Mouse (Mus musculus): ENCODE results near the gene Necab2. TPM values are rescaled to one million over a fixed set of nuclear protein-coding genes. Genes with fewer than 3 reads are reported as not detected.

Necab2 gene
- polyA plus RNA-seq, 1 experiment from 2014 or later = not detected

DNA sequence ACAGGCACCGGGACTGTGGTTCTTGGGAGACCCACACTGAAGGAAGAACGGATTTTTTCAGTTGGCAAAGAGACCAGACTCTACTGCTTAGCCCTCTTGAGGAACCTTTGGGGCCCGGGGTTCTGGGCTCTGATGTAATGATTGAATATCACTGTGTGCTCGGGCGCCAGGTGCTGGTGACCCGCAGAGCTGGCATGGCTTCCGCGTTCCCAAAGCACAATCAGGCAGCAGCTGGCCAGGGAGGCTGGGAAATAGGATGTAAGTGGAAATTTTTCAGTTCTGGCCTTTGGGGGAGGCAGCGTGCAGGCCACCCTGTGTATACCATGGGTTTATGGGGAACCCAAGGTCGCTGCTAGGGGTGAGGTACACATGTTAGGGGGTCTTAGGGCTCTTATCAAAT is 20.3 kb downstream of the Necab2 start:
- no peak for DNase-seq
- no peak overlapping the region for H3K27ac ChIP-seq (ENCODE audit: low read depth)
- TF ChIP-seq CTCF (IDR thresholded peaks at IDR 0.05; ENCODE audit: low read depth) (no peak), EP300 (IDR thresholded peaks at IDR 0.05; ENCODE audit: low read depth) (no peak)
- H3K9ac ChIP-seq (replicated peaks) = no peak overlapping the region
- no peak for ATAC-seq
- no peak overlapping the region for H3K4me3 ChIP-seq (ENCODE audit: low read depth, low read length)
- no peaks in the 10 kb centered on the region for H3K36me3 ChIP-seq (replicated peaks; ENCODE audit: insufficient read depth, low read length)
- 69% methylated on average over 10 of the region's 10 CpGs for WGBS (ENCODE audit: insufficient replicate concordance)
- H3K4me2 ChIP-seq (ENCODE audit: low read depth, low read length) = no peak overlapping the region
- H3K9me3 ChIP-seq (ENCODE audit: low read length) = no peaks in the 10 kb centered on the region
- peaks cover 27% of the 10 kb centered on the region for H3K27me3 ChIP-seq (ENCODE audit: insufficient read depth, low read length)
- H3K4me1 ChIP-seq (ENCODE audit: insufficient read depth) = peaks cover 3% of the 10 kb centered on the region; the same call in 1 of the 2 replicates

DNA sequence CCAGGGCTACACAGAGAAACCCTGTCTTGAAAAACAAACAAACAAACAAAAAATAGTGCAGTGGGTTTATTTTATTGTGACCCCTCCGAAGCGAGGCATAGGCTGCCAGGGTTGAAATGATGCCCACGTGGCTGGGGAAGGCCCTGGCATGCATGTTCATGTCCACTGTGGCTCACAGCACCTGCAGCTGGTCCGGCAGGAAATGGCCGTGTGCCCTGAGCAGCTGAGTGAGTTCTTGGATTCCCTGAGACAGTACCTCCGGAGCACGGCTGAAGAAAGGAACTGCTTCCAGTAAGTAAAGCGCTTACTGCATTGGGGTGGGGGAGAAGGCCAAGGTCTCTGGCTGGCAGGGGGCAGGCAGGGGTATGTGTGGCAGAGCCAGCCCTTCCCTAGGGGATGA is 21.6 kb downstream of the Necab2 start:
- Histone ChIP-seq H3K27ac (ENCODE audit: low read depth) (no peak overlapping the region), H3K9me3 (ENCODE audit: low read length) (no peaks in the 10 kb centered on the region), H3K27me3 (ENCODE audit: insufficient read depth, low read length) (peaks cover 27% of the 10 kb centered on the region), H3K9ac (replicated peaks) (no peak overlapping the region), H3K36me3 (replicated peaks; ENCODE audit: insufficient read depth, low read length) (no peaks in the 10 kb centered on the region), H3K4me3 (ENCODE audit: low read depth, low read length) (no peak overlapping the region), H3K4me2 (ENCODE audit: low read depth, low read length) (no peak overlapping the region), H3K4me1 (ENCODE audit: insufficient read depth) (peaks cover 3% of the 10 kb centered on the region; the same call in 1 of the 2 replicates)
- WGBS (ENCODE audit: insufficient replicate concordance) = 79% methylated on average over 8 of the region's 8 CpGs
- TF ChIP-seq CTCF (IDR thresholded peaks at IDR 0.05; ENCODE audit: low read depth) (no peak), EP300 (IDR thresholded peaks at IDR 0.05; ENCODE audit: low read depth) (no peak)
- ATAC-seq (no peak), DNase-seq (no peak)

DNA sequence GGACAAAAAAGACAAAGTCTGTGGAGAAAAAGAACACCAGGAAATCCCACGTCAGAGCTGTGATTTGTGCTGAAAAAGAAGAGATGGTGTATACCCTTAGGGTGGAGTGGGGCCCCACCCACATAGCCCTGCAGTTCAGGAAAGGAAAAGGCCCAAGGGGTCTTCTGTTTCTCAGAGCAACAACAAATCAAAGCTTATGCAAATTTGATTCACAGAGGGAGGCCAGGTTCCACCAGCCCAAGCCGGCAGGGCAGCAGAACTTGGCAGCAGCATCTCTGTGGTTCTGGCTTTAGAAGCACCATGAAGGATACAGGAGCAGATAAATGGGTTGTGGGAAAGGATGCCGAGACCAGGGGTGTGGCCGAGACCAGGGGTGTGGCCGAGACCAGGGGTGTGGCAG is 32.2 kb downstream of the Necab2 start:
- no peaks in the 10 kb centered on the region for H3K9me3 ChIP-seq (ENCODE audit: low read length)

GRCm38 (mm10) chr8:119484145-119484896 is 37.8 kb downstream of the Necab2 start:
- DNase-seq (peak; percentile 41), ATAC-seq (no peak)
- Histone ChIP-seq H3K9ac (replicated peaks) (no peak overlapping the region), H3K27me3 (ENCODE audit: insufficient read depth, low read length) (0 out of 2 replicates have a peak, but pooled peaks cover 2% of the 10 kb centered on the region), H3K4me1 (ENCODE audit: insufficient read depth) (no peaks in the 10 kb centered on the region), H3K36me3 (replicated peaks; ENCODE audit: insufficient read depth, low read length) (no peaks in the 10 kb centered on the region), H3K27ac (ENCODE audit: low read depth) (no peak overlapping the region), H3K9me3 (ENCODE audit: low read length) (no peaks in the 10 kb centered on the region), H3K4me2 (ENCODE audit: low read depth, low read length) (no peak overlapping the region), H3K4me3 (ENCODE audit: low read depth, low read length) (no peak overlapping the region)
- 79% methylated on average over 11 of the region's 11 CpGs for WGBS (ENCODE audit: insufficient replicate concordance)
- TF ChIP-seq CTCF (IDR thresholded peaks at IDR 0.05; ENCODE audit: low read depth) (no peak), EP300 (IDR thresholded peaks at IDR 0.05; ENCODE audit: low read depth) (no peak)

More for the DNA sequence above, 32.2 kb downstream of the Necab2 start:
- H3K36me3 ChIP-seq (replicated peaks; ENCODE audit: insufficient read depth, low read length) = no peaks in the 10 kb centered on the region
- H3K4me2 ChIP-seq (ENCODE audit: low read depth, low read length) = no peak overlapping the region
- 0 out of 2 replicates have a peak, but pooled peaks cover 2% of the 10 kb centered on the region for H3K27me3 ChIP-seq (ENCODE audit: insufficient read depth, low read length)
- no peak overlapping the region for H3K9ac ChIP-seq (replicated peaks)
- DNase-seq (no peak), ATAC-seq (no peak)
- TF ChIP-seq CTCF (IDR thresholded peaks at IDR 0.05; ENCODE audit: low read depth) (no peak), EP300 (IDR thresholded peaks at IDR 0.05; ENCODE audit: low read depth) (no peak)
- no peak overlapping the region for H3K4me3 ChIP-seq (ENCODE audit: low read depth, low read length)
- no peak overlapping the region for H3K27ac ChIP-seq (ENCODE audit: low read depth)
- H3K4me1 ChIP-seq (ENCODE audit: insufficient read depth) = no peaks in the 10 kb centered on the region
- 24% methylated on average over 5 of the region's 5 CpGs for WGBS (ENCODE audit: insufficient replicate concordance)

DNA sequence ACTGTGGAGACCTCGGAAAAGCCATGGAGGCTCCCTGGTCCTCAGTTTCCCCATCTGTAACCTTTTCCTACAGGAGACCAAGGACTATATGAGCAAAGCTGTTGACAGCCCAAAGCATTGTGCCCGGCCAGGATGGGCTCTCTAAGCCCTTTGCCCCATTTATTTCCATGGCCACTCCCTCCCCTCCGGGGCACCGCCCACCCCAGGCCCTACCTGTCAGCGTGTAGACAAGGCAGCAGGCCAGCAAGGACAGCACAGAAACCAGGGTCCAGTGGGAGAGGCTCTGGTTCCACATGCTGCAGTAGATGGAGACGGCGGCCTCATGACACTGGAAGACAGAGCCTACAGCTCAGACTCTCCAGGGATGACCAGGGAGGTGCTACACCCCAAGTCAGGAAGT is 40.6 kb downstream of the Necab2 start:
- no peaks in the 10 kb centered on the region for H3K36me3 ChIP-seq (replicated peaks; ENCODE audit: insufficient read depth, low read length)
- ATAC-seq (peak; percentile 72), DNase-seq (peak; percentile 51)
- WGBS (ENCODE audit: insufficient replicate concordance) = 60% methylated on average over 7 of the region's 7 CpGs
- H3K4me1 ChIP-seq (ENCODE audit: insufficient read depth) = peaks cover 9% of the 10 kb centered on the region
- H3K4me3 ChIP-seq (ENCODE audit: low read depth, low read length) = no peak overlapping the region
- no peaks in the 10 kb centered on the region for H3K9me3 ChIP-seq (ENCODE audit: low read length)
- TF ChIP-seq EP300 (IDR thresholded peaks at IDR 0.05; ENCODE audit: low read depth) = no peak
- no peak for TF ChIP-seq CTCF (IDR thresholded peaks at IDR 0.05; ENCODE audit: low read depth)
- H3K4me2 ChIP-seq (ENCODE audit: low read depth, low read length) = no peak overlapping the region
- no peak overlapping the region for H3K27ac ChIP-seq (ENCODE audit: low read depth)
- 0 out of 2 replicates have a peak, but pooled peaks cover 2% of the 10 kb centered on the region for H3K27me3 ChIP-seq (ENCODE audit: insufficient read depth, low read length)
- no peak overlapping the region for H3K9ac ChIP-seq (replicated peaks)

GRCm38 (mm10) chr8:119496848-119497247 is 50.3 kb downstream of the Necab2 start:
- Histone ChIP-seq H3K4me2 (ENCODE audit: low read depth, low read length) (no peak overlapping the region), H3K9me3 (ENCODE audit: low read length) (no peaks in the 10 kb centered on the region), H3K27me3 (ENCODE audit: insufficient read depth, low read length) (no peaks in the 10 kb centered on the region), H3K4me1 (ENCODE audit: insufficient read depth) (no peaks in the 10 kb centered on the region), H3K9ac (replicated peaks) (no peak overlapping the region), H3K4me3 (ENCODE audit: low read depth, low read length) (no peak overlapping the region), H3K36me3 (replicated peaks; ENCODE audit: insufficient read depth, low read length) (no peaks in the 10 kb centered on the region), H3K27ac (ENCODE audit: low read depth) (no peak overlapping the region)
- DNase-seq (peak; percentile 66), ATAC-seq (no peak)
- WGBS (ENCODE audit: insufficient replicate concordance) = 31% methylated on average over 6 of the region's 6 CpGs
- TF ChIP-seq EP300 (IDR thresholded peaks at IDR 0.05; ENCODE audit: low read depth) = no peak
- peak; percentile 80 for TF ChIP-seq CTCF (IDR thresholded peaks at IDR 0.05; ENCODE audit: low read depth)

Measured in liver, postnatal 0 days (tissue).